Mouse (Mus musculus): ENCODE results near the gene 3110021N24Rik.

DNA sequence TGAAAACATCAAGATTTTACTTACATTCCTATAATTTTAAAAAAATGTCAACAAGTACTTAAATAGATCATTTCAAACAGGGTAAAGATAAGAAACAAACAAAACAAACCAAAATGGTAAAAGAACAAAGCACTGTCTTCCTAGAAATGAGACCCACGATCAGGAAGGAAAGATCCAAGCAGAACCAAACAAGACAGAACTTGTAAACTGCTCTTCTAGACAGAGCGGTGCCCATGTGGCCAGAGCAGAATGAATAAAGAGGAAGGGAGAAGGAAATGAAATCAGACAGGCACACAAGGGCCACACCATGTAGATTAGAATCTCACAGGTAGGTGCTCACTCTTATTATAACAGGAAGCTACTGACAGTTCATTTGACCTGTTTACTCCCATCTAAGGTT lies 107.2 kb downstream of the 3110021N24Rik start:
- TF ChIP-seq CTCF (IDR thresholded peaks at IDR 0.05; ENCODE audit: extremely low read depth, insufficient read depth, low read length), result no peak
- TF ChIP-seq POLR2A (IDR thresholded peaks at IDR 0.05; ENCODE audit: extremely low read depth, insufficient read depth, low read length), result no peak

Measured in cortical plate, adult 2 months (tissue).